Mouse (Mus musculus) ES-E14 (cell line): ENCODE measurements at regions not wholly inside any gene's neighbourhood (a gene's known extent, or its start where the extent isn't known, plus 50 kb on each side); places are given as distances from the start of the nearest gene placed in this dataset.

Source experiments
- CHD2 ChIP-seq: IDR thresholded peaks from 2 replicates; pipeline ENCODE4 v1.6.1; 2014; ENCODE audit warnings: mild to moderate bottlenecking, low read depth, low read length, inconsistent platforms
- HCFC1 ChIP-seq: IDR thresholded peaks from 2 replicates; pipeline ENCODE4 v1.6.1; 2012; ENCODE audit warnings: low read length, inconsistent platforms, borderline replicate concordance; ENCODE audit not compliant: insufficient read depth
- ZC3H11A ChIP-seq: IDR thresholded peaks from 2 replicates; pipeline ENCODE4 v1.6.1; 2012; ENCODE audit warnings: low read depth, mild to moderate bottlenecking, inconsistent platforms, low read length, borderline replicate concordance

DNA sequence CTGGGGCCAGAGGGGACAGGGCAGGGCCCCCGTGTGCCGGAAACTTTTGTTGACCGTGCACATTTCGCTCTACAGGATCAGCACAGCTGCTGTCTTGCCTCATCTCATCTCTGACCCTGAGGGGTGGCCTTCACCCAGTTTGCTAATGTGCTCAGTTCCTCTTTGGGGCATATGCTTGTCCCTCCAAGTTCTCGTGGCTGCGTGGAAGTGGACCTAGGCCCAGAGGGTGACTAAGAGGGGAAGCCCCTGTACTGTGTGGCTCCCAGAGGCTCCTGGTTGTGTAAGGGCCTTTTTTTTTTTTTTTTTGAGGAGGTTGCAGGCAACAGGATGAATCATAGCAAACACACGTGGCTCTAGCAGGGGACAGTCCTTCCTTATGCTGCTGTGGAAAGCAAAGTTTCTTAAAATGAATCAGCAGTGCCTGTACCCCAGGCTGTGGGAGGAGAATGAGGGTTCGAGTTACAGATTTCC, 288.2 kb downstream of the 4933412E24Rik start:
- TF ChIP-seq ZC3H11A: no peak
- no peak for TF ChIP-seq CHD2
- TF ChIP-seq HCFC1: no peak
